Mouse (Mus musculus) midbrain, embryonic 15.5 days (tissue): ENCODE measurements at regions not wholly inside any gene's neighbourhood (a gene's known extent, or its start where the extent isn't known, plus 50 kb on each side); places are given as distances from the start of the nearest gene placed in this dataset.

Source experiments
- ATAC-seq: fragments of 200-750 bp; cut with Nextera tagmentation; replicated peaks from 2 replicates; pipeline ENCODE4 v1.8.0; 2017; ENCODE audit warnings: moderate TSS enrichment
- H3K27ac ChIP-seq: fragments of 300-500 bp; sonication (generic); 2 replicates; pipeline ENCODE4 v1.5.1; 2015; ENCODE audit warnings: mild to moderate bottlenecking, inconsistent platforms
- H3K27me3 ChIP-seq: fragments of 300-500 bp; sonication (generic); replicated peaks from 2 replicates; pipeline ENCODE4 v1.6.1; 2015; ENCODE audit warnings: inconsistent platforms
- H3K36me3 ChIP-seq: fragments of 300-500 bp; sonication (generic); replicated peaks from 2 replicates; pipeline ENCODE4 v1.6.1; 2015; ENCODE audit warnings: inconsistent platforms
- H3K4me1 ChIP-seq: fragments of 300-500 bp; sonication (generic); 2 replicates; pipeline ENCODE4 v1.6.1; 2015; ENCODE audit warnings: inconsistent platforms
- H3K4me2 ChIP-seq: fragments of 300-500 bp; sonication (generic); 2 replicates; pipeline ENCODE4 v1.6.1; 2015; ENCODE audit warnings: inconsistent platforms, mild to moderate bottlenecking, moderate library complexity
- H3K4me3 ChIP-seq: fragments of 300-500 bp; sonication (generic); 2 replicates; pipeline ENCODE4 v1.5.1; 2015; ENCODE audit warnings: mild to moderate bottlenecking, inconsistent platforms
- H3K9ac ChIP-seq: fragments of 300-500 bp; sonication (generic); 2 replicates; pipeline ENCODE4 v1.6.1; 2015; ENCODE audit warnings: mild to moderate bottlenecking, inconsistent platforms
- H3K9me3 ChIP-seq: fragments of 300-500 bp; sonication (generic); 2 replicates; pipeline ENCODE4 v1.6.1; 2016; ENCODE audit warnings: inconsistent platforms
- WGBS: fragments of 180-500 bp; shearing (Covaris S2); methylation state at CpG from one replicate; pipeline ENCODE4 v1.1.7; 2015; ENCODE audit warnings: mixed read lengths; 5-methylcytosine and 5-hydroxymethylcytosine counted together

GRCm38 (mm10) chr15:24161974-24162373 lies 1251.6 kb downstream of the Basp1 start:
- Histone ChIP-seq H3K4me3 (no peak overlapping the region), H3K9ac (no peak overlapping the region), H3K9me3 (no peaks in the 10 kb centered on the region), H3K4me1 (no peaks in the 10 kb centered on the region), H3K27me3 (no peaks in the 10 kb centered on the region), H3K4me2 (no peak overlapping the region), H3K27ac (no peak overlapping the region), H3K36me3 (no peaks in the 10 kb centered on the region)
- 89% methylated on average over 9 of the region's 9 CpGs for WGBS
- no peak for ATAC-seq

DNA sequence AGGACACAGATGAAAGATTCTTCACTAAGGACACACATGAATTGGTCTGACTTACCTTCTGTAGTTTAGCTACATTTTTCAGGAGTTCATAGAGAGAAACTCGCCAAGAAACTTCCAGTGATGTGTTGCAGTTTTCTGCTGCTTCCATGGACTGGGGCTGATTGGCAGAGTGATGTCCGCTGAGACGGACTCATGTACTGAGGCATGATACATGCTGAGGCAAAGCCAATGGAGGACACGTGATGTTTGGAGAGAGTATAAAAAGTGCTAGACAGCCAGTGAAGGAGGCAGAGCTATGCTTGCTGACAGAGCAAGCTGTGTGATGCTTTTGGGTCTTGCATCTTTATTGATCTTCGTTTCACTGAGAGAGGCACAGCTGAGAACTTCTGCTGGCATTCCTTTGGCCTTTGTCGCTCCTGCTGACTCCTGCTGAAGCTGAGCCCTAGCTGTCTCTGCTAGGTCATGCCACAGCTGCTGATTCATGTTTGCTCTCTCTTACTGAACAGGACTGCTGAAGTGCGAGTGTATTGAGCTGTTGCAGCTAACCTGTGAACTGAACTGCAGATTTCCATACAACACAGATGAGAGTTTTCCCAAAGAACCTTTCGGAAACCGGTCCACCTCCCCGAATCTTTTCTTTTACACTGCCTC lies 1255.7 kb downstream of the Basp1 start:
- Histone ChIP-seq H3K9ac (no peak overlapping the region), H3K27me3 (no peaks in the 10 kb centered on the region), H3K36me3 (no peaks in the 10 kb centered on the region), H3K4me1 (no peaks in the 10 kb centered on the region), H3K4me3 (no peak overlapping the region), H3K9me3 (no peaks in the 10 kb centered on the region), H3K4me2 (no peak overlapping the region), H3K27ac (no peak overlapping the region)
- WGBS: 77% methylated on average over 10 of the region's 10 CpGs
- peak; percentile 69 for ATAC-seq

GRCm38 (mm10) chr15:24154291-24154690 lies 1259.3 kb downstream of the Basp1 start:
- no peaks in the 10 kb centered on the region for H3K4me1 ChIP-seq
- H3K27me3 ChIP-seq: no peaks in the 10 kb centered on the region
- H3K9ac ChIP-seq: no peak overlapping the region
- 91% methylated on average over 3 of the region's 3 CpGs for WGBS
- no peaks in the 10 kb centered on the region for H3K9me3 ChIP-seq
- H3K36me3 ChIP-seq: no peaks in the 10 kb centered on the region
- no peak overlapping the region for H3K4me3 ChIP-seq
- H3K4me2 ChIP-seq: no peak overlapping the region
- no peak overlapping the region for H3K27ac ChIP-seq
- ATAC-seq: no peak

GRCm38 (mm10) chr15:24124241-24124640 lies 1289.3 kb downstream of the Basp1 start:
- Histone ChIP-seq H3K9ac (no peak overlapping the region), H3K27me3 (no peaks in the 10 kb centered on the region), H3K27ac (no peak overlapping the region), H3K4me1 (peaks cover 5% of the 10 kb centered on the region; the same call in 1 of the 2 replicates), H3K9me3 (no peaks in the 10 kb centered on the region), H3K4me3 (no peak overlapping the region), H3K36me3 (no peaks in the 10 kb centered on the region), H3K4me2 (no peak overlapping the region)
- ATAC-seq: peak; percentile 24; the same call in 1 of the 2 replicates

DNA sequence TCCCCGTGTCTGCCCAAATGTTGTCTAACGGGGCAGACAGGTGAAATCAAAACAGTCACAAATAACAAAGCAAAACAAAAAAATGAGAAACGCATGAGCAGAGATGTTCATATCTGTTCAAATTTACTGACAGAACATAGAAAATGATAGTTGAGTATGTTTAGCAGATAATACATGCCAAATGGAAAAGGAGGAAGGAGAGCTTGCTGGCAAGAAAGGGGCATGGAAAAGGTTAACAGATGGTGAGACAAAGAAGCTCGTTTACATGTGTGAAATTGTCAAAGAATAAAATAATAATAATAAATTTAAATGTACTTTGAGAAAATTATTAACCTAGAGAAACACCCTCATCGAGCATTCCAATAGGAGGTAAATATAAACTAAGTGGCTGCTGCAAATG lies 1327.3 kb downstream of the Basp1 start:
- no peak for ATAC-seq
- H3K27ac ChIP-seq: no peak overlapping the region
- H3K36me3 ChIP-seq: no peaks in the 10 kb centered on the region
- H3K9ac ChIP-seq: no peak overlapping the region
- H3K4me2 ChIP-seq: no peak overlapping the region
- no peaks in the 10 kb centered on the region for H3K9me3 ChIP-seq
- H3K27me3 ChIP-seq: no peaks in the 10 kb centered on the region
- H3K4me3 ChIP-seq: no peak overlapping the region
- WGBS: 84% methylated on average over 5 of the region's 5 CpGs
- no peaks in the 10 kb centered on the region for H3K4me1 ChIP-seq

GRCm38 (mm10) chr15:24053197-24053596 lies 1360.4 kb downstream of the Basp1 start:
- H3K9ac ChIP-seq: no peak overlapping the region
- no peaks in the 10 kb centered on the region for H3K4me1 ChIP-seq
- H3K4me2 ChIP-seq: no peak overlapping the region
- peak; percentile 63 for ATAC-seq
- no peaks in the 10 kb centered on the region for H3K36me3 ChIP-seq
- H3K27ac ChIP-seq: no peak overlapping the region
- 41% methylated on average over 3 of the region's 3 CpGs for WGBS
- no peaks in the 10 kb centered on the region for H3K27me3 ChIP-seq
- no peak overlapping the region for H3K4me3 ChIP-seq
- H3K9me3 ChIP-seq: no peaks in the 10 kb centered on the region

GRCm38 (mm10) chr15:24040847-24041246 lies 1372.7 kb downstream of the Basp1 start:
- Histone ChIP-seq H3K9me3 (no peaks in the 10 kb centered on the region), H3K4me1 (no peaks in the 10 kb centered on the region), H3K9ac (no peak overlapping the region), H3K4me2 (no peak overlapping the region), H3K27ac (no peak overlapping the region), H3K4me3 (no peak overlapping the region), H3K27me3 (no peaks in the 10 kb centered on the region), H3K36me3 (no peaks in the 10 kb centered on the region)
- 29% methylated on average over 2 of the region's 2 CpGs for WGBS
- no peak for ATAC-seq

- no peak overlapping the region for H3K9ac ChIP-seq
- no peak overlapping the region for H3K4me3 ChIP-seq
- no peak for ATAC-seq
- no peaks in the 10 kb centered on the region for H3K27me3 ChIP-seq
- no peaks in the 10 kb centered on the region for H3K4me1 ChIP-seq
- no peaks in the 10 kb centered on the region for H3K9me3 ChIP-seq
- no peak overlapping the region for H3K27ac ChIP-seq
- H3K36me3 ChIP-seq: no peaks in the 10 kb centered on the region
- H3K4me2 ChIP-seq: no peak overlapping the region
- 86% methylated on average over 5 of the region's 5 CpGs for WGBS
These were observed 1374.4 kb downstream of the Basp1 start for GRCm38 (mm10) chr15:24039174-24039573.

DNA sequence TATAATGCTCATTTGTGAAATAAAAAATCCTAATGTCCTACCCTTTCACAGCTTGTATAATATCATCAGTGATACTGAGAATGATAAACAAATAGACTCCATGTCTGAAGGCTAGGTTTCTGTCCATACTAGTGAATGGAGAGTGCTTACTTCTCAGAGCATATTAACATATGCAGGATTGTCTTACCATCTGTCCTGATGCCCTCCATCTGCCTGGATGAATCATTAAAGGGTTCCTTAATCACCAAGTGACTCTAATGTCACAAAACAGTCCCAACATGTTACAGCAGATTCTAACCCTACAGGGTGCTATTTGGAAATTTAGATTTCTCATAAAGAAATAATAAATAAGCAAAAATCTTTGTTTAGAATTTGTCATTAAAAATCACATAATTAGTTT lies 1391.4 kb downstream of the Basp1 start:
- Histone ChIP-seq H3K9ac (no peak overlapping the region), H3K4me2 (no peak overlapping the region), H3K27ac (no peak overlapping the region), H3K4me1 (no peaks in the 10 kb centered on the region), H3K27me3 (no peaks in the 10 kb centered on the region), H3K36me3 (no peaks in the 10 kb centered on the region), H3K4me3 (no peak overlapping the region), H3K9me3 (no peaks in the 10 kb centered on the region)
- ATAC-seq: no peak

- 87% methylated on average over 2 of the region's 2 CpGs for WGBS
- H3K9ac ChIP-seq: no peak overlapping the region
- H3K36me3 ChIP-seq: no peaks in the 10 kb centered on the region
- ATAC-seq: no peak
- no peaks in the 10 kb centered on the region for H3K4me1 ChIP-seq
- H3K27ac ChIP-seq: no peak overlapping the region
- no peak overlapping the region for H3K4me2 ChIP-seq
- H3K27me3 ChIP-seq: no peaks in the 10 kb centered on the region
- no peaks in the 10 kb centered on the region for H3K9me3 ChIP-seq
- no peak overlapping the region for H3K4me3 ChIP-seq
These were observed 1408.9 kb downstream of the Basp1 start for GRCm38 (mm10) chr15:24004711-24005110.

DNA sequence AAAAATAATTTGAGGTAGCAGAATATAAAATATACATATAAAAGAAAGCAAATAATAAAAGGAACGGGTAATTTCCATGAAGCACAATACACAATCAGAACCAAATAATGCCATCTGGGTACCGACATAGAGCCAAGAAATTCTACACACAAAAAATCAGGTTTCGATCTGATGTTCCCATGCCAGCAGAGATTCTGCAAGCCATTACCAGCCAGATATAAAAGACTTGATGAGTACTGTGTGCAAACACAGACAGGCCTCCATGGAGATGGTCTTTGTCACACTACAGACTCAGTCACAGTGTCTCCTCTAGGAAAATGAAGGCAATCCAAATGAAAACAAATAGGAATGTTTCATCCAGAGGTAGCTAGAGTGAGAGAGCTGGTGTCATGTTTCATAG lies 1430.7 kb downstream of the Cdh18 start:
- Histone ChIP-seq H3K4me2 (no peak overlapping the region), H3K27ac (no peak overlapping the region), H3K4me3 (no peak overlapping the region), H3K4me1 (no peaks in the 10 kb centered on the region), H3K9me3 (no peaks in the 10 kb centered on the region), H3K36me3 (no peaks in the 10 kb centered on the region), H3K27me3 (no peaks in the 10 kb centered on the region), H3K9ac (no peak overlapping the region)
- ATAC-seq: no peak
- 86% methylated on average over 3 of the region's 3 CpGs for WGBS
